Mouse (Mus musculus): ENCODE results near the gene Prrx1.

Prrx1 gene

DNA sequence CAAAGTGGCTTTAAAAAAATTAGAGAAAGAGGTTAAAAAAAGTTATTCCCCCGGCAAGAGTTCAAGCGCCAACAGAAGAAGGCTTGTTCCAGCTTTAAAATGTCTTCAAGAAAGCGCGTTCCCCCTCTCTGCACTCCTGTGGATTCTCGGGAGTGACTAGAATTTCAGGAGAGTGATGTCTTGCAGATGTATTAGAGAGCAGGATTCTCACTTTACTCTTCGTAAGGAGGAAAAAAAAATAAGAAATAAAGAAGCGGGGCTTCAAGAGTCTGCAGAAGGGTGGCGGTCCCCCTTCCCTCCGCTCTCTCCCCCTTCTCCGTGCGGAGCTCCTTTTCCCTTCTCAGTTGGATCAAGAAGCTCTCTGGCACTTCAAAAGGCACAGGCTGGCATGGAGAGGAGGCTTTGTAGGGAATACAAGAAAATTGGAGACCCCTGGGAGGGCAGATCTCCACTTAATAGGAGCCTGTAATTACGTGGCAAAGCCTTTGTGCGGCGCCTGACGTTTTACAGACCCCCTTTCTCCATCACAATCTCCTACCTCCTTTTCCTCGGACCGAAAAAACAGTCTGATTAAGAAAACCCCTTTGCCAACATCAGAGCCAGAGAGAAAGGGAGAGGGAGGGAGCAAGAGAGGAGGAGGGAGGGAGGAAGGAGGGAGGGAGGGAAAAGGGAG, at the start of gene Prrx1:
TSS of gene Prrx1 (minus strand) at position 610 of the 673 bp plus-strand sequence.
- DNase-seq (ENCODE audit: low read depth) = no peak

DNA sequence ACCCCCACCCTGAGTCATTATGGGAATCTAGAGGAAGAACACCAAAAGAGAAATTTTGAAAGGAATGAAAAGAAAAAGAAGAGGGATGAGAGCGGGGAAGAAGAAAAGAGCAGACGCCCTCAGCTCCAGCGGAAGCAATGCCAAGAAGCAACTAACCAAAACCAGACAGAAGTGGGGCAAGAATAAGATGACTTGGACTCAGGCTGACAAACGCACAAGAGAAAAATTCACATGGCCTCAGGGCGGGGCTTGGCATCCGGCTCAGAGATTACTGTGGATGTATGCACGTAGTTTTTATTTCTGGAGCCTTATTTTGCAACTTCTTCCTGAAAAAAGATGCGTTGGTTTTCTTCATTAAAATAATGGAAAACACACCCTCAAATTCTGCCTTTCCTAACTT, 48.7 kb upstream of the Prrx1 start:
- DNase-seq (ENCODE audit: low read depth) = no peak

DNA sequence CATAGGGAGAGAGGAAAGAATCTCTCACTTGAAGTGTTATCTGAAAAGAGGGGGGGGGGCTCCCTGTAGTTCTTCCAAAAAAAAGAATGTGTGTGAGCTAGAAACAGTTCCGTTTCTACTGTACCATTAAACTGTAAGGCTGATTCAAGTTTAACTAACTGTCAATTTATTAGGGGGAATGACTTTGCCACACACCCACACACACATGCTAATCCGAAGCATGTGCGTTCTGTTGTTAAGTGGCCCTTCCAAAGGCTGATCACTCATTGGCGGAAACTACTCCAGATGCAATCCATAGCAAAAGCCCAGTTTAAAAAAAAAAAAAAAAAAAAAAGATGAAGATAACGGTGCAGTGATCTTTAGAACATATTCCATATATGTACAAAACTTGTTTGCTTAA, 47.9 kb upstream of the Prrx1 start:
- no peak for DNase-seq (ENCODE audit: low read depth)

GRCm38 (mm10) chr1:163360796-163361195, 47.3 kb upstream of the Prrx1 start:
- DNase-seq (ENCODE audit: low read depth) = no peak

DNA sequence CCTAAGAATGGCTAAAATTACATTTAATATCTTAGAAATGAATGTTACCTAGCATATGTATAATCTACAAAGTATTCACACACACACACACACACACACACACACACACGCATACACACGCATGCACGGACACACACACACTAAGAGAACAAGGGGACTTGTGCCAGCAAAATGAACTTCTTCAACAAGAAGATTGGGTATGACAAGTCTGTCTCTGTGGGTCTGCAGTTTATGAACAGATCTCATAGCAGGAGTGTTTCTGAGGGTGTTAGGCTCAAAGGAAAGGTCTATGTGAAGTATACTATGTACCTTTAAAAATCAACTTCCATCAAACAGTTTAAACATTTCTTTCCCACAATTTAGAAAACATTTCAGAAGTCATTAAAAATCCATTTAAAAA, 46.0 kb upstream of the Prrx1 start:
- DNase-seq (ENCODE audit: low read depth) = no peak

DNA sequence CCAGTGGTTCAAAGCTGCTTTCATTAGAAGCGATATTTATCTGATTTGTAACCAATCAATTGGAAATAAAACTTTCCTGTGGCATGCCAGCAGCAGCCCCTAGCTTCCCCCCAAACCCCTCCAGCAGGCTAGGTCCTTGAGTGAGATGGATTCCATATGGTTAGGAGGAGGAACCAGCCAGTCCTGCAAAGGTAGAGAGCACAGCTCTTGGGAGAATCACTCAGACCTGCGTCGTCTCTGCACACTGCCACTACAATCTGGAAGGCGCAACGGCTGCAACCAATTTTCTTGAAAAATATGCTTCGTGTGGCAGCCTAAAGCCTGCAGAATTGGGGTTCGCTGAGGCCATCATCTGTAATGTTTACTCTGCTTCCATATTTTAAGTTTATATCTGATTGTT, 44.7 kb upstream of the Prrx1 start:
- no peak for DNase-seq (ENCODE audit: low read depth)

- DNase-seq (ENCODE audit: low read depth) = no peak
Measured at GRCm38 (mm10) chr1:163357733-163358132, 44.2 kb upstream of the Prrx1 start.

DNA sequence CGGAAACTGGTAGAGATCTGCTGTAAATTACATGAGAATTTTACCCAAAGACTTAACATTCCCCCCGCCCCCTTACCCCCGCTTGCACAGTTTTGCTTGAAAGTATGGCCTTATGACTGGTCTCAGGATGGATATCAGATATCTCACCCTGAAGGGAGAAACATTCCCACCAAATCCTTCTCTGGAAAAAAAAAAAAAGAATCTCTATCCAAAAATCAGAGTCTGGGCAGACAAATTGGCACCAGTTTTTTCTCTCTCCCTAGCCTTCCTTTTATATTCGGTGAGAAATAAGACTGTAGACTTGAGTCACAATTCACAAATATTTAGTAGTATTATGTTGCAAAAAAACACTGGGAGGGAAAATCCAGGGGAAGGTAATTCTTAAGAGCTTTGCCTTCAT, 42.7 kb upstream of the Prrx1 start:
- no peak for DNase-seq (ENCODE audit: low read depth)

DNA sequence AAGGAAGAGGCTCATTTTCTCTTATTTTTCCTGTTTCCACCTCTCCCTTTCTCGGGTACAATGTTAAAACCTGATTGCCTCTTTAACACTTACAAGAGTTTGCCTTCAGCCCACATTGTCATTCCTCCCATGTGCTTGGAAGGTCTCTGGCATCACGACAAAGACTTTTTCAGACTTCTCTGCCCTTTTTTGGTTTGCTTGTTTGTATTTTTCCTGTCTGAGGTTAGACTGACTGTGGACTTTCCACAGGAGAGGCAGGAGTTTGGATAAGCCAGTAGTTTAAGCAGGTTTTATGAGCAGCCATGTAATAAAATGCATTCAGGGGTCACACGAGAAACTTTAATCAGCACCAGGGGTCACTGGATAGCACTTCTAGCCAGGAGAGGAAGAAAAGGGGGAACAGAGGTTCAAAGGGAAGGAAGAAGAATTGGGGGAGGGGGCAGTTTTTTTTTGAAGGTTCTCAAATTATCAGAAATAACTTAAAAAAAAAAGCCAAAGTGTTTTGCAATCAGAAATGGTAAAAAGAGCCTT, 42.2 kb upstream of the Prrx1 start:
- DNase-seq (ENCODE audit: low read depth) = no peak

DNA sequence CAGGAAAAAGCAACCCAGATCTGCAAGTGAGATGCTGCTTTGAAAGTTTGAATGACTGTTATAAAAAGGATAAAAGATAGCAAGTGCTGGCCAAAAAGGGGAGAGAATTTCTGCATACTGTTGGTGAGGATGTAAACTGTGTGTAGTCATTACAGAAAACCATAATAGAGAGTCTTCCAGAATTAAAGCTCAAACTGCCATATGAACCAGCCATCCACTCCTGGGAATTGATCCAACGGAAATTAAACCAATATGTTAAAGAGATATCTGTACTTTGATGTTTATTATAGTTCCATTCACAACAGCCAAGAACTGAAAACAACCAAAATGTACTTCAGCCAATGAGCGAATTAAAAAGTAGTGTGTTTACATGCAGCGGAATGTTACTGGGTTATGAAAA, 37.5 kb upstream of the Prrx1 start:
- DNase-seq (ENCODE audit: low read depth) = no peak

- no peak for DNase-seq (ENCODE audit: low read depth)
Measured at GRCm38 (mm10) chr1:163345541-163345940, 32.0 kb upstream of the Prrx1 start.

- DNase-seq (ENCODE audit: low read depth) = peak; percentile 14
Measured at GRCm38 (mm10) chr1:163344931-163345330, 31.4 kb upstream of the Prrx1 start.

DNA sequence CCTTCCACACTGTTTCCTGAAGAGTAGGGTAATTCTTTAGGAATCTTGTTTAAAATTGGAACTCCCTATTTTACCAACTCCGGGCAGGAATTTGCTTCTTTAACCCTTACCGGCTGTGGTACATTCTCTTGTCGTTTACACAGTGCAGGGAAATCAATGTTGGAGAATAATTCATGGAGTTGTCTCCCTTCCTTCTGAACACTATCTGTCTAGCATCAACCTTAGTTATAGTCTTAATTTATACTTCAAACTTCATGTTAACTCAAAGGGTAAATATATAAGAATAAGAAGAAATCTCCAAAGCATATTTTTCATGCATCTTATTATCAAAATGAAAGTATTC, 25.7 kb upstream of the Prrx1 start:
- no peak for DNase-seq (ENCODE audit: low read depth)

DNA sequence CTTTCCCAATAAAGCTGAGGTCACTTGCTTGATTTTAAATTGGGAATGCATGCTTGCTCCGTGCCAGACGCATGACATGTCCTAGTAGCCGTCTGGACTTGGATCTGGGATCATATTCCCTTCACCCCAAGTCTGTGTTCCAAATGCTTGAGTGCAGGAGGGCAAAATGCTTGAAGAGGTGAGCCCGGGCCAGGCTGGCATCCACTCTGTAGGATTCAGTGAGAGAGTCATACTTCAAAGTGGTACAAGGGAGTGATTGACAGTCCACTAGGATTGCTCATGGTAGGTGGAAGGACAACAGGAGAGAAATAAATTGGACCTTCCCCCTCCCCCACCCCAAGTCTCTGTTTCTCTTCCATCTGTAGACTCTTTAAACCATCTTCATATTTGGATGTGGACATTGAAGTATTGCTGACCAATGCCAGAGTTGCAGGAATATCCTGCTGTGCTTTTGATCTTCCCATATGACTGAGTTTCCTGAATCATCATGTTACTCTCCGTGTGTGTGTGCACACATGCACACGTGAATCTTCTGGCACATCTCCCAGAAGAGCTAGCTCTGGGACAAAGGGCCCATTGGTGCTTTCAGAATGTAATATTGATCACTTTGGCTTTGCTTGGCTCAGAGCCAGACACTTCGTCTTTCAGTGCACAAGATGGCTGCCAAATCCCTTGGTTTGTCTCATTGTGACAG, 25.2 kb upstream of the Prrx1 start:
- no peak for DNase-seq (ENCODE audit: low read depth)

GRCm38 (mm10) chr1:163337821-163338220, 24.3 kb upstream of the Prrx1 start:
- no peak for DNase-seq (ENCODE audit: low read depth)

GRCm38 (mm10) chr1:163327279-163327678, 13.8 kb upstream of the Prrx1 start:
- DNase-seq (ENCODE audit: low read depth) = no peak

- no peak for DNase-seq (ENCODE audit: low read depth)
Measured at GRCm38 (mm10) chr1:163319669-163320571, 6.4 kb upstream of the Prrx1 start.

DNA sequence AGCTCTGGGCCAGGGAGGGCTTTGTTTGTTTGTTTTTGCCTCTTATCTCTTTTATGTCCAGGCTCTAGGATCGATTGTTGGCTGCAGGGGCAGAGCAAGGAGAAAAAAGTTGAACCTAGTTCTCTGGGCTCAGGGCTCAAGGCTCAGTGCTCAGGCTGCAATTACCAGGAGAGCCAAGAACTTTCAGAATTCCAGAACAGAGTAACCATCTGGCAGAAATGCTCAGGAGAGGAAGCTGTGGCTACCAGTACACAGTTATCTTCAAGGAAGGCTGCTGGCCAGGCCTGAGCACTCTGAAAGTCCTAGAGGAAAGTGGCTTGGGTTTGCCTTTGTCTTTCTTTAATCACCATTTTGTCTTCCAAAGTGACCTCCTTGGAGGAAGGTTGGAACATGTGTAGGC, 3.4 kb upstream of the Prrx1 start:
- no peak for DNase-seq (ENCODE audit: low read depth)

- DNase-seq (ENCODE audit: low read depth) = no peak
Measured at GRCm38 (mm10) chr1:163314829-163315301, 1.4 kb upstream of the Prrx1 start.

- DNase-seq (ENCODE audit: low read depth) = no peak
Measured at GRCm38 (mm10) chr1:163313921-163314725, 613 bp upstream of the Prrx1 start.
